Mouse (Mus musculus): Measurements from ENCODE around the gene Cab39l. TPM values are rescaled to one million over a fixed set of nuclear protein-coding genes. Genes with fewer than 3 reads are reported as not detected.

Cab39l gene
- polyA plus RNA-seq, 1 experiment from 2014 or later, result 26.5 TPM

DNA sequence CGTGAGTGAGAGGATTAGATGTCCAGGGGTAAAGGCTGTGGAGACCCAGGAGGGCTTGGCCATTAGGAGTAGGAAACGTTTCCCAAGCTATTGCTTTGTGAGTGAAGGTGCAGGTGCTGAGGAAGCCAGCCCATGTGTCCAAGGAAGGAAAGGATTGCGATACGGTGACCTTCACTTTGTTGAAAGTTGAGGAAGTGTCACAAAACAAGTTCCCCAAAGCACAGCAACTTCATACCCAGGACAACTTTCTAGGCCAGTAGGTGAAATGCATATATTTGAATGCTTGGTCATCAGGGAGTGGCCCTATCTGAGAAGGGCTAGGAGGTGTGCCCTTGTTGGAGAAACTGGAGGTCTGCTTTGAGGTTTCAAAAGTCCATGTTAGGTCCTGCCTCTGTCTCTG lies 116.3 kb downstream of the Cab39l start:
- Histone ChIP-seq H3K27me3 (ENCODE audit: control insufficient read depth, insufficient read depth, low read length) (no peaks in the 10 kb centered on the region), H3K4me3 (replicated peaks; ENCODE audit: low read depth, low read length) (no peak overlapping the region), H3K4me2 (ENCODE audit: low read length) (no peak overlapping the region), H3K9me3 (ENCODE audit: control insufficient read depth, low read length) (no peaks in the 10 kb centered on the region), H3K4me1 (ENCODE audit: control insufficient read depth, insufficient read depth, low read length) (no peaks in the 10 kb centered on the region), H3K9ac (replicated peaks; ENCODE audit: low read length) (no peak overlapping the region), H3K36me3 (ENCODE audit: control insufficient read depth, insufficient read depth, low read length) (no peaks in the 10 kb centered on the region), H3K27ac (replicated peaks; ENCODE audit: low read depth, low read length) (no peak overlapping the region)
- no peak for DNase-seq
- 72% methylated on average over 4 of the region's 4 CpGs for WGBS
- ATAC-seq (ENCODE audit: low FRiP score, low TSS enrichment), result no peak

DNA sequence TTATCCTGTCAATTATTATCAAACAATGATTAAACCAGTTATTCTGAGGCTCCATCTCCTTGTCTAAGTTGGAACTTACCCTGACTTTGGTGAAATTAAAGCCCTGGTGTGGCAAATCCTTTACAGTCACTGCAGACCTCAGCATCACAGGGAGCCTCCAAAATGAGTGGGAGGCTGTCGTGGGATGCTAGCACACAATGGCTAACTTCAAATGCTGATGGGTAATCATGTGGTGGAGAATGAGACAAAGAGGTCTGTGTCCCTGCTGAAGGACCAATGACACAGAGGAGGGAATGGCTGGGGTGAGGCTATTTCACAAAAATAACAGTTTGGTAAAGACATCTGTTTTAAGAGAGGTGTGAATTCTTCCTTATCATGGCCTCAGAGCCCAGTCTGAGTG lies 117.1 kb downstream of the Cab39l start:
- Histone ChIP-seq H3K4me1 (ENCODE audit: control insufficient read depth, insufficient read depth, low read length) (no peaks in the 10 kb centered on the region), H3K4me3 (replicated peaks; ENCODE audit: low read depth, low read length) (no peak overlapping the region), H3K9ac (replicated peaks; ENCODE audit: low read length) (no peak overlapping the region), H3K36me3 (ENCODE audit: control insufficient read depth, insufficient read depth, low read length) (no peaks in the 10 kb centered on the region), H3K27me3 (ENCODE audit: control insufficient read depth, insufficient read depth, low read length) (no peaks in the 10 kb centered on the region), H3K27ac (replicated peaks; ENCODE audit: low read depth, low read length) (no peak overlapping the region), H3K9me3 (ENCODE audit: control insufficient read depth, low read length) (no peaks in the 10 kb centered on the region), H3K4me2 (ENCODE audit: low read length) (no peak overlapping the region)
- 46% methylated on average over 1 of the region's 1 CpGs for WGBS
- DNase-seq (no peak), ATAC-seq (ENCODE audit: low FRiP score, low TSS enrichment) (no peak)

DNA sequence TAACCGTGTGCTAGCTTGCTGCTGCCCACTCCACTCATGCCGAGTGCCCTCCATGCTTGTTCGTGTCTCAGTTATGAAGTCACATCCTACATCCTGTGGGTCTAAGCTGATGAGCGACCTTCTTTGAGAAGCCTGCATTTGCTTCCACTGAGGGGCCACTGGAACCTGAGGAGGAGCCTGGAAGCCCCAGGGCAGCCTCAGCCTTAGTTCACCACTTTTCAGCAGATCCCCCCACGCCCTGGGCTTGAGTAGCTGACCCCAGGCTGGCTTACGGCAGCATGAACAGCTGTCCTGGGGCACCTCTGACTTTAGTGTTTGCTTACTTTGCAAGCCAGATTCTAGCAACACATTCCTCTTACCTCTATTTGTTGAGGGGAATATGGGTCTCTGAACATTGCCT lies 126.0 kb downstream of the Cab39l start:
- Histone ChIP-seq H3K4me1 (ENCODE audit: control insufficient read depth, insufficient read depth, low read length) (no peaks in the 10 kb centered on the region), H3K9me3 (ENCODE audit: control insufficient read depth, low read length) (no peaks in the 10 kb centered on the region), H3K36me3 (ENCODE audit: control insufficient read depth, insufficient read depth, low read length) (peaks cover 47% of the 10 kb centered on the region), H3K9ac (replicated peaks; ENCODE audit: low read length) (no peak overlapping the region), H3K27me3 (ENCODE audit: control insufficient read depth, insufficient read depth, low read length) (no peaks in the 10 kb centered on the region), H3K27ac (replicated peaks; ENCODE audit: low read depth, low read length) (no peak overlapping the region), H3K4me2 (ENCODE audit: low read length) (no peak overlapping the region), H3K4me3 (replicated peaks; ENCODE audit: low read depth, low read length) (no peak overlapping the region)
- WGBS, result 89% methylated on average over 6 of the region's 6 CpGs
- DNase-seq (no peak), ATAC-seq (ENCODE audit: low FRiP score, low TSS enrichment) (no peak)

DNA sequence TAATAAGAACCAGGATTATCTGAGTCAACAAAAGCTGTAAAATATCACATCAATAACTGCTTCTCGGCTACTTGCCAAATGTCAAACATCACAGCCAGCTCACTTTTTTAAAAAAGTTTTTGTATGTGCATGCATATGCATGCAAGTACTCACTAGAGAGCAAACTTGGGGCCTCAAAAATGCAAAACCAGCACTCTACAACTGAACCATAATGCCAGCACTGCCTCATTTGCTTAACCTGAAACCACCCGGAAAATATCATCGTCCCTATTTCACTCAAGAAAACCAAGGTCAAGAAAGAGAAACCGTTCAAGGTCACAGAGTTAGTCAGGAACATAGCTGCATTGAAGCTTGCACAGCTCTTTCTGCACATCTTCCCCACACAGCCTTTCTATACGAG lies 135.6 kb downstream of the Cab39l start:
- Histone ChIP-seq H3K9ac (replicated peaks; ENCODE audit: low read length) (no peak overlapping the region), H3K27ac (replicated peaks; ENCODE audit: low read depth, low read length) (no peak overlapping the region), H3K4me3 (replicated peaks; ENCODE audit: low read depth, low read length) (no peak overlapping the region), H3K4me1 (ENCODE audit: control insufficient read depth, insufficient read depth, low read length) (no peaks in the 10 kb centered on the region), H3K9me3 (ENCODE audit: control insufficient read depth, low read length) (no peaks in the 10 kb centered on the region), H3K27me3 (ENCODE audit: control insufficient read depth, insufficient read depth, low read length) (no peaks in the 10 kb centered on the region), H3K36me3 (ENCODE audit: control insufficient read depth, insufficient read depth, low read length) (peaks cover 42% of the 10 kb centered on the region), H3K4me2 (ENCODE audit: low read length) (no peak overlapping the region)
- ATAC-seq (ENCODE audit: low FRiP score, low TSS enrichment), result no peak
- DNase-seq, result no peak
- WGBS, result 94% methylated on average over 5 of the region's 5 CpGs

DNA sequence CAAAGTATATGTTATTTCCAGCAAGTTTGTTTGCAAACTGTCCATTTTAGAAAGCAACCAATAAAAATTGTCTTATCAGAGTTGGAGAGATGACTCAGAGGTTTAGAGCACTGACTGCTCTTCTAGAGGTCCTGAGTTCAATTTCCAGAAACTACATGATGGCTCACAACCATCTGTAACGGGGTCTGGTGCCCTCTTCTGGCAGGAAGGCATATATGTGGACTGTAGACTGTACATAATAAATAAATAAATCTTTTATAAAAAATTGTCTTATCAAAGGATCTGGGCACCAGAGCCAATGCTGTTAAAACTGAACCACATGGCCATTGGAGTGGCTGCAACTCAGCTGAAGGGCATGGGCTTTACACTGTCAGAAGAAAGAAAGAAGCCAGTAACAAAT lies 149.8 kb downstream of the Cab39l start:
- H3K4me1 ChIP-seq (ENCODE audit: control insufficient read depth, insufficient read depth, low read length), result no peaks in the 10 kb centered on the region
- no peaks in the 10 kb centered on the region for H3K9me3 ChIP-seq (ENCODE audit: control insufficient read depth, low read length)
- no peaks in the 10 kb centered on the region for H3K27me3 ChIP-seq (ENCODE audit: control insufficient read depth, insufficient read depth, low read length)
- 87% methylated on average over 1 of the region's 1 CpGs for WGBS
- H3K4me3 ChIP-seq (replicated peaks; ENCODE audit: low read depth, low read length), result no peak overlapping the region
- H3K4me2 ChIP-seq (ENCODE audit: low read length), result no peak overlapping the region
- no peak for ATAC-seq (ENCODE audit: low FRiP score, low TSS enrichment)
- no peak for DNase-seq
- no peak overlapping the region for H3K9ac ChIP-seq (replicated peaks; ENCODE audit: low read length)
- peaks cover 61% of the 10 kb centered on the region for H3K36me3 ChIP-seq (ENCODE audit: control insufficient read depth, insufficient read depth, low read length)
- H3K27ac ChIP-seq (replicated peaks; ENCODE audit: low read depth, low read length), result no peak overlapping the region

DNA sequence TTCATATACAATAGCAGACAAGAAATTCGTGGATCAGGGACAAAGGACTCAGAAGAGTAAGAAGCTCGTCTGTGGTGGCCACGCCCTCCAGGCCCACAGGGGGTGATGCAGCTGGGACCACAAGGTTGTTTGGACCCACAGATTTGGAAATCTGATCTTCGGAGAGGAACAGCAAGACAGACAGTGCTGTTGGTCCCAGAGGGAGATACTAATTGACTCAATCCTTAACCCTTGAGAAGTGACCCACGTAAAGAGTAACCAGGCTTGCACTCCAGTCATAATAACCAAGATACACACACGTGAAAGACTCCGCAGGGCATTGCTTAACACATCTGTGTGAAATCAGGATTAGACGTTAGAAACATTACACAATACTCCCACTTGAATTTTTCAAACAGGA lies 151.1 kb downstream of the Cab39l start:
- ATAC-seq (ENCODE audit: low FRiP score, low TSS enrichment) (no peak), DNase-seq (no peak)
- H3K27ac ChIP-seq (replicated peaks; ENCODE audit: low read depth, low read length), result no peak overlapping the region
- H3K36me3 ChIP-seq (ENCODE audit: control insufficient read depth, insufficient read depth, low read length), result peaks cover 48% of the 10 kb centered on the region
- H3K9ac ChIP-seq (replicated peaks; ENCODE audit: low read length), result no peak overlapping the region
- peaks cover 5% of the 10 kb centered on the region for H3K4me1 ChIP-seq (ENCODE audit: control insufficient read depth, insufficient read depth, low read length)
- no peaks in the 10 kb centered on the region for H3K27me3 ChIP-seq (ENCODE audit: control insufficient read depth, insufficient read depth, low read length)
- 71% methylated on average over 8 of the region's 8 CpGs for WGBS
- no peaks in the 10 kb centered on the region for H3K9me3 ChIP-seq (ENCODE audit: control insufficient read depth, low read length)
- H3K4me3 ChIP-seq (replicated peaks; ENCODE audit: low read depth, low read length), result no peak overlapping the region
- no peak overlapping the region for H3K4me2 ChIP-seq (ENCODE audit: low read length)

DNA sequence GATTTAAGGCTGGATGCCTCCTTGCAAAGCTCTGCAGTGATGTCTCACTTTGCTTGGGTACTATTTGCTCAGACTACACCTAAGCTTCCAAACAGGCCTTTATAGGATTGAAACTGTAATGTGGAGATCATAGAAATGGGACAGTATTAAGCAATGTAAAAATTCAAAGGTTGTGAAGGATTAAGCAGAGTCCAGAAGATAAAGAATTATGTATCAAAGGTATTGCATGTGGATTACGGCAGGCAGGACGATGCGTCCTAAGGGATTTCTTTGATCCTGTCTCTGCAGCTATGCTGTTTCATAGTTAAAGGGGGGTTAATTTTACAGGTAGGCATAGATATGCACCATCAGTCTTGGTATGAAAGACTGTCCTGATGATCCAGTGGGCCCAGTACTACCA lies 151.8 kb downstream of the Cab39l start:
- no peaks in the 10 kb centered on the region for H3K27me3 ChIP-seq (ENCODE audit: control insufficient read depth, insufficient read depth, low read length)
- ATAC-seq (ENCODE audit: low FRiP score, low TSS enrichment) (no peak), DNase-seq (no peak)
- peaks cover 45% of the 10 kb centered on the region for H3K36me3 ChIP-seq (ENCODE audit: control insufficient read depth, insufficient read depth, low read length)
- 94% methylated on average over 3 of the region's 3 CpGs for WGBS
- peaks cover 7% of the 10 kb centered on the region for H3K4me1 ChIP-seq (ENCODE audit: control insufficient read depth, insufficient read depth, low read length)
- no peak overlapping the region for H3K27ac ChIP-seq (replicated peaks; ENCODE audit: low read depth, low read length)
- no peak overlapping the region for H3K4me3 ChIP-seq (replicated peaks; ENCODE audit: low read depth, low read length)
- no peaks in the 10 kb centered on the region for H3K9me3 ChIP-seq (ENCODE audit: control insufficient read depth, low read length)
- no peak overlapping the region for H3K4me2 ChIP-seq (ENCODE audit: low read length)
- H3K9ac ChIP-seq (replicated peaks; ENCODE audit: low read length), result no peak overlapping the region

DNA sequence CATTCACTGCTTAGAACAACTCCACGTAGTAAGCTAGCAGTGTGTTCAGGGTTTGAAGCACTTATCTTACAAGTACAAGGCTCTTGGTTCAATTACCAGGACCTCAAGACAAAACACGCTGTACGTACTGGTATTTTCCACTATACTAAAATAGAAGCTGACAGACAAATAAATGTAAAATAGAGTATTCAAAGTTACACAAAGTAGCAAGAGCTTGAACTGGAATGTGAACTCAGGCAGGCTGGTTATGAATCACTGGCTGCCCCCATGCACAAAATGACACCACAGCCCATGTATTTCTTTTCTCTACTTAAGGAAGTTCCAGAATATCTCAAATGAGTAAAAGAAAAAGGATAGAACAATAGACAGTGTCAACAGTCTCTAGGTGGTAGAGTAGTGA lies 154.2 kb downstream of the Cab39l start:
- H3K4me3 ChIP-seq (replicated peaks; ENCODE audit: low read depth, low read length), result no peak overlapping the region
- H3K4me1 ChIP-seq (ENCODE audit: control insufficient read depth, insufficient read depth, low read length), result peaks cover 12% of the 10 kb centered on the region
- H3K36me3 ChIP-seq (ENCODE audit: control insufficient read depth, insufficient read depth, low read length), result peaks cover 24% of the 10 kb centered on the region
- no peak overlapping the region for H3K4me2 ChIP-seq (ENCODE audit: low read length)
- 94% methylated on average over 3 of the region's 3 CpGs for WGBS
- no peak overlapping the region for H3K27ac ChIP-seq (replicated peaks; ENCODE audit: low read depth, low read length)
- no peaks in the 10 kb centered on the region for H3K27me3 ChIP-seq (ENCODE audit: control insufficient read depth, insufficient read depth, low read length)
- DNase-seq (no peak), ATAC-seq (ENCODE audit: low FRiP score, low TSS enrichment) (no peak)
- no peak overlapping the region for H3K9ac ChIP-seq (replicated peaks; ENCODE audit: low read length)
- no peaks in the 10 kb centered on the region for H3K9me3 ChIP-seq (ENCODE audit: control insufficient read depth, low read length)

DNA sequence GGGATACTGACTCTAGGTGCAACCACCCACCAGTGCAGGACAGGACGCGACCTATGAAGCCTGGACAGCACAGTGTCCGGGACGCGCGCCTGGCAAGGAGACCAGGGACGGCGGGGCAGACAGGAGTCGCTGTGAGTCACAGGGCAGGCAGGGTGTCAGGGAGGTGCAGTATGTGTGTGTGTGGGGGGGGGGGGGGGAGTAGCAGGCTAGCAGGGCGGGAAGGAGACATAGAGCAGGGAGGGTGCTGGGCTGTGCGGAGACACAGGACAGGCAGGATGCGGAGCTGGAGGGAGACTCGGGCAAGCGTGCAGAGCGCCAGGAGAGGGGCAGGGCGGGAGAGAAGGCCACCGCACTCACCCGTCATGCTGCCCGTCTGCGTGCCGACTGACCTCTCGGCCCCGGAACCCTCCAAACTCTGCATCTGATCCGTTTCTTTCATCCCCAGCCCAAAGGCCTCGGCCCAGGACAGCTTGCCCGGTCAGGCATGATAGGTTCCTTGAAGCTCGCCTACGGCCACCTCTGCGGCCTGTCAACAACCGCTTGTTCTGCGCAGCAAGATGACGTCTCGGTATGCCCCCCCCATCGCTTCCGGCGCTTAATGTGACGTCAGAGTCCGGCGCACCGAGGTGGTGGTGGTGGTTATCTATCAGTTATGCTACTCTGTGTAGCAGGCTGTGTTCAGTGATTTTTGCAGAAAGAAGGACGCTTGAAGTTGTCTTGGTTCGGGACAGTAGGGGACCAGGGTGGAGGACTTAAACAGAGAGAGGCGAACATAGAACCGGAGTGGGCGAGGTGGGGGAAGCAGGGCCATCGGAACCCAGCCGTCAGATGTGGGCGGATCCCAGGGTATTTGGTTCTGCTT lies 156.9 kb downstream of the Cab39l start, which contains the start of gene Cdadc1:
TSS of gene Cdadc1 (minus strand) at position 562 of the 862 bp plus-strand sequence.
- under 1% methylated on average over 45 of the region's 48 CpGs for whole genome bisulfite sequencing
- peak within 1 kb of the TSS; percentile 94 for H3K4me3 ChIP-seq (replicated peaks; ENCODE audit: low read depth, low read length)
- DNase-seq, result peak; percentile 95
- peak within 1 kb of the TSS; percentile 89 for H3K27ac ChIP-seq (replicated peaks; ENCODE audit: low read depth, low read length)
- H3K4me1 ChIP-seq (ENCODE audit: control insufficient read depth, insufficient read depth, low read length), result peaks cover 12% of the 10 kb centered on the region
- ATAC-seq (ENCODE audit: low FRiP score, low TSS enrichment), result peak; percentile 94
- H3K36me3 ChIP-seq (ENCODE audit: control insufficient read depth, insufficient read depth, low read length), result peaks cover 10% of the 10 kb centered on the region
- H3K9ac ChIP-seq (replicated peaks; ENCODE audit: low read length), result peak within 1 kb of the TSS; percentile 80
- H3K27me3 ChIP-seq (ENCODE audit: control insufficient read depth, insufficient read depth, low read length), result no peaks in the 10 kb centered on the region
- H3K4me2 ChIP-seq (ENCODE audit: low read length), result peak within 1 kb of the TSS; percentile 86
- no peaks in the 10 kb centered on the region for H3K9me3 ChIP-seq (ENCODE audit: control insufficient read depth, low read length)
